Mouse (Mus musculus) MEL (cell line): Measurements from ENCODE around the gene Nrf1. TPM values are rescaled to one million over a fixed set of nuclear protein-coding genes. Genes with fewer than 3 reads are reported as not detected.

Experiments
- DNase-seq: peaks from one replicate; pipeline ENCODE4 v3.0.0; 2011; ENCODE audit warnings: low read depth, low spot score
- H3K27ac ChIP-seq: 2 replicates; pipeline ENCODE4 v1.5.1; 2012; ENCODE audit warnings: low read depth, mild to moderate bottlenecking, control low read depth, low read length, moderate library complexity; ENCODE audit not compliant: control insufficient read depth
- H3K27me3 ChIP-seq, 2 experiments: fragments of 150-350 bp in 1 of 2; sonication (generic) in 1 of 2; 2 replicates each; pipeline ENCODE4 v1.6.1; 2012; ENCODE audit warnings: low read length in 2 of 2, mild to moderate bottlenecking in 2 of 2, improper control_type of control experiment in 1 of 2, moderate library complexity in 1 of 2; ENCODE audit not compliant: insufficient read depth in 2 of 2, control insufficient read depth in 1 of 2
- H3K36me3 ChIP-seq, 2 experiments: 2 replicates each; pipeline ENCODE4 v1.6.1; 2012 to 2014; ENCODE audit warnings: low read length in 2 of 2, improper control_type of control experiment in 1 of 2, inconsistent platforms in 1 of 2, mild to moderate bottlenecking in 1 of 2; ENCODE audit not compliant: insufficient read depth in 2 of 2, control insufficient read depth in 1 of 2
- H3K4me1 ChIP-seq, 2 experiments: fragments of 150-350 bp in 1 of 2; sonication (generic) in 1 of 2; 2 replicates each; pipeline ENCODE4 v1.6.1; 2012; ENCODE audit warnings: low read length in 2 of 2, improper control_type of control experiment in 1 of 2, mild to moderate bottlenecking in 1 of 2; ENCODE audit not compliant: insufficient read depth in 2 of 2, control insufficient read depth in 1 of 2
- H3K4me3 ChIP-seq, 2 experiments: fragments of 150-350 bp in 1 of 2; sonication (generic) in 1 of 2; 2 replicates each; pipeline ENCODE4 v1.5.1; 2012; ENCODE audit warnings: low read depth in 2 of 2, low read length in 2 of 2, mild to moderate bottlenecking in 2 of 2, moderate library complexity in 2 of 2, control low read depth in 1 of 2, improper control_type of control experiment in 1 of 2; ENCODE audit not compliant: control insufficient read depth in 1 of 2, insufficient read depth in 1 of 2
- H3K79me2 ChIP-seq: 2 replicates; pipeline ENCODE4 v1.6.1; 2012; ENCODE audit warnings: mild to moderate bottlenecking, low read length, moderate library complexity; ENCODE audit not compliant: control insufficient read depth, poor library complexity, insufficient read depth
- H3K9ac ChIP-seq: 2 replicates; pipeline ENCODE4 v1.6.1; 2012; ENCODE audit warnings: low read depth, mild to moderate bottlenecking, control low read depth, low read length, moderate library complexity; ENCODE audit not compliant: control insufficient read depth, poor library complexity, severe bottlenecking
- H3K9me3 ChIP-seq: fragments of 150-350 bp; sonication (generic); replicated peaks from 2 replicates; pipeline ENCODE4 v1.6.1; 2012; ENCODE audit warnings: mild to moderate bottlenecking, low read length, improper control_type of control experiment, moderate library complexity; ENCODE audit not compliant: insufficient read depth
- BHLHE40 ChIP-seq: IDR thresholded peaks from 2 replicates; pipeline ENCODE4 v1.6.1; 2012; ENCODE audit warnings: low read depth, mild to moderate bottlenecking, inconsistent platforms, low read length, improper control_type of control experiment, borderline replicate concordance
- CHD1 ChIP-seq: IDR thresholded peaks from 2 replicates; pipeline ENCODE4 v1.6.1; 2012; ENCODE audit warnings: low read depth, mild to moderate bottlenecking, inconsistent platforms, low read length, improper control_type of control experiment
- CTCF ChIP-seq, 3 experiments: IDR thresholded peaks in 2 of 3; conservative IDR thresholded peaks in 1 of 3; 2 replicates each; pipeline ENCODE4 v1.5.1; 2011 to 2012; ENCODE audit warnings: low read length in 3 of 3, low read depth in 2 of 3, mild to moderate bottlenecking in 2 of 3, improper control_type of control experiment in 1 of 3, inconsistent platforms in 1 of 3, mixed read lengths in 1 of 3, moderate library complexity in 1 of 3; ENCODE audit not compliant: control insufficient read depth in 1 of 3, insufficient read depth in 1 of 3, poor library complexity in 1 of 3, severe bottlenecking in 1 of 3
- E2F4 ChIP-seq: IDR thresholded peaks from 2 replicates; pipeline ENCODE4 v1.6.1; 2011; ENCODE audit warnings: low read depth, low read length, improper control_type of control experiment, borderline replicate concordance
- EP300 ChIP-seq, 2 experiments: IDR thresholded peaks; 2 replicates each; pipeline ENCODE4 v1.6.1; 2011; ENCODE audit warnings: improper control_type of control experiment in 2 of 2, low read length in 2 of 2, low read depth in 1 of 2, mild to moderate bottlenecking in 1 of 2
- ETS1 ChIP-seq: IDR thresholded peaks from 2 replicates; pipeline ENCODE4 v1.6.1; 2012; ENCODE audit warnings: low read depth, mild to moderate bottlenecking, inconsistent platforms, low read length, improper control_type of control experiment, moderate library complexity
- HCFC1 ChIP-seq: IDR thresholded peaks from 2 replicates; pipeline ENCODE4 v1.6.1; 2012; ENCODE audit warnings: low read depth, mild to moderate bottlenecking, inconsistent platforms, low read length, improper control_type of control experiment, moderate library complexity
- MAFK ChIP-seq: IDR thresholded peaks from 2 replicates; pipeline ENCODE4 v1.6.1; 2011; ENCODE audit warnings: low read depth, mild to moderate bottlenecking, low read length, improper control_type of control experiment, borderline replicate concordance
- MAX ChIP-seq: IDR thresholded peaks from 2 replicates; pipeline ENCODE4 v1.6.1; 2011; ENCODE audit warnings: low read length, improper control_type of control experiment
- MAZ ChIP-seq: IDR thresholded peaks from 2 replicates; pipeline ENCODE4 v1.6.1; 2012; ENCODE audit warnings: low read depth, mild to moderate bottlenecking, inconsistent platforms, low read length, improper control_type of control experiment
- MEF2A ChIP-seq: IDR thresholded peaks from 2 replicates; pipeline ENCODE4 v1.6.1; 2014; ENCODE audit warnings: low read depth, mild to moderate bottlenecking, inconsistent platforms, low read length, improper control_type of control experiment; ENCODE audit not compliant: poor library complexity, insufficient replicate concordance, severe bottlenecking; ENCODE audit errors: extremely low read depth
- MXI1 ChIP-seq: IDR thresholded peaks from 2 replicates; pipeline ENCODE4 v1.6.1; 2011; ENCODE audit warnings: mild to moderate bottlenecking, low read depth, low read length, improper control_type of control experiment
- MYC ChIP-seq: IDR thresholded peaks from 2 replicates; pipeline ENCODE4 v1.6.1; 2011; ENCODE audit warnings: low read depth, mild to moderate bottlenecking, low read length, improper control_type of control experiment, moderate library complexity
- NELFE ChIP-seq: IDR thresholded peaks from 2 replicates; pipeline ENCODE4 v1.6.1; 2011; ENCODE audit warnings: low read depth, low read length, improper control_type of control experiment
- POLR2AphosphoS2 ChIP-seq: IDR thresholded peaks from 2 replicates; pipeline ENCODE4 v1.6.1; 2011; ENCODE audit warnings: low read length, improper control_type of control experiment
- POLR2AphosphoS5 ChIP-seq: IDR thresholded peaks from 2 replicates; pipeline ENCODE4 v1.6.1; 2012; ENCODE audit warnings: low read depth, borderline replicate concordance, mild to moderate bottlenecking, inconsistent platforms, low read length, moderate library complexity, mixed read lengths
- RAD21 ChIP-seq: IDR thresholded peaks from 2 replicates; pipeline ENCODE4 v1.6.1; 2011; ENCODE audit warnings: mild to moderate bottlenecking, low read depth, low read length, improper control_type of control experiment
- TAL1 ChIP-seq: IDR thresholded peaks from 2 replicates; pipeline ENCODE4 v1.6.1; 2012; ENCODE audit warnings: mild to moderate bottlenecking, inconsistent platforms, low read length, moderate library complexity, mixed read lengths
- UBTF ChIP-seq: IDR thresholded peaks from 2 replicates; pipeline ENCODE4 v1.6.1; 2012; ENCODE audit warnings: low read depth, mild to moderate bottlenecking, inconsistent platforms, low read length, improper control_type of control experiment, moderate library complexity, borderline replicate concordance; ENCODE audit not compliant: insufficient read depth
- USF1 ChIP-seq: IDR thresholded peaks from 2 replicates; pipeline ENCODE4 v1.6.1; 2014; ENCODE audit warnings: low read depth, mild to moderate bottlenecking, inconsistent platforms, low read length, improper control_type of control experiment, moderate library complexity
- USF2 ChIP-seq, 2 experiments: IDR thresholded peaks; 2 replicates each; pipeline ENCODE4 v1.6.1; 2011 to 2012; ENCODE audit warnings: improper control_type of control experiment in 2 of 2, low read length in 2 of 2, borderline replicate concordance in 1 of 2, inconsistent platforms in 1 of 2, low read depth in 1 of 2, mild to moderate bottlenecking in 1 of 2; ENCODE audit not compliant: insufficient read depth in 1 of 2
- ZKSCAN1 ChIP-seq: IDR thresholded peaks from 2 replicates; pipeline ENCODE4 v1.6.1; 2012; ENCODE audit warnings: low read depth, mild to moderate bottlenecking, inconsistent platforms, low read length, improper control_type of control experiment, moderate library complexity
- ZMIZ1 ChIP-seq: IDR thresholded peaks from 2 replicates; pipeline ENCODE4 v1.6.1; 2012; ENCODE audit warnings: low read depth, mild to moderate bottlenecking, inconsistent platforms, low read length, improper control_type of control experiment, moderate library complexity
- ZNF384 ChIP-seq: IDR thresholded peaks from 2 replicates; pipeline ENCODE4 v1.6.1; 2012; ENCODE audit warnings: low read depth, mild to moderate bottlenecking, inconsistent platforms, low read length, improper control_type of control experiment
- polyA plus RNA-seq, 2 experiments: library from polyadenylated mRNA; stranded (reverse) in 1 of 2; unstranded in 1 of 2; fragments of >175 nt in 1 of 2; fragments of >200 nt in 1 of 2; gene quantifications; 2 replicates each; pipeline versions ENCODE4 v1.2.1 to v1.2.4; 2012; ENCODE audit warnings: low replicate concordance in 2 of 2, low read depth in 1 of 2; ENCODE audit not compliant: insufficient read length in 2 of 2, insufficient read depth in 1 of 2, missing spikeins in 1 of 2
- total RNA-seq: library from RNA; depleted of rRNA; stranded (reverse); fragments of 300-350 nt; gene quantifications from 2 replicates; pipeline ENCODE4 v1.2.3, GENCODE M21; 2012

Nrf1 gene
- total and polyA plus RNA-seq, 3 experiments, result 56.5 to 93.7 (median 60.4) TPM

DNA sequence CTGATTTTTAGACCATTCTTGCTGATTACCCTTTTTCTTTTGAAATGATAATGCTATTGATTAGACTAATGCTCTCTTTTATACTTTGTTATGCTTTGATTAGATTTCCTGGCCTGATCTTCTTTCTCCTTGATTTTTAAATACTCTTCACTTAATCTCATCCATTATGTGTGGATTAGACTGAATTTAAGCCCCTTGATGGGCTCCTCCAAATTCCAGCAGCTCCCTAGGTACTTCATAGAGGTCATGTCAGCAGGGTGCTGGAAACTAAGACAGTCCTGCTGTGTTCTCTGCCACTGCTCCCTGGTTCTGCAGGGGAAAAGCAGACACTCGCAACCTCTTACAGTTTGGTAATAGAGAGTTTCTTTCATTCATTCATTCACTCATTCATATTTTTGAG lies 35.5 kb downstream of the Nrf1 start:
- Histone ChIP-seq H3K9me3 (no peaks in the 10 kb centered on the region), H3K27me3 (no peaks in the 10 kb centered on the region)
- no peak for DNase-seq
- TF ChIP-seq POLR2AphosphoS2 (no peak), MXI1 (no peak), RAD21 (no peak), CTCF (IDR thresholded peaks at IDR 0.05 in 2 of 3, conservative IDR thresholded peaks at IDR 0.05 in 1 of 3; ENCODE audit: control insufficient read depth in 1 of 3, insufficient read depth in 1 of 3, low read depth in 2 of 3, low read length in 3 of 3, poor library complexity in 1 of 3, severe bottlenecking in 1 of 3) (no peak)
- TF ChIP-seq, all 39 proteins: peak for 0
- Histone ChIP-seq H3K36me3 (peaks cover 0 to 9% of the 10 kb centered on the region in 2 experiments; a peak in 2 of 4 replicates), H3K79me2 (peaks cover 21% of the 10 kb centered on the region), H3K27ac (no peak overlapping the region), H3K4me1 (peaks cover 2 to 9% of the 10 kb centered on the region in 2 experiments; a peak in 2 of 4 replicates), H3K4me3 (no peak overlapping the region), H3K9ac (no peak overlapping the region)

DNA sequence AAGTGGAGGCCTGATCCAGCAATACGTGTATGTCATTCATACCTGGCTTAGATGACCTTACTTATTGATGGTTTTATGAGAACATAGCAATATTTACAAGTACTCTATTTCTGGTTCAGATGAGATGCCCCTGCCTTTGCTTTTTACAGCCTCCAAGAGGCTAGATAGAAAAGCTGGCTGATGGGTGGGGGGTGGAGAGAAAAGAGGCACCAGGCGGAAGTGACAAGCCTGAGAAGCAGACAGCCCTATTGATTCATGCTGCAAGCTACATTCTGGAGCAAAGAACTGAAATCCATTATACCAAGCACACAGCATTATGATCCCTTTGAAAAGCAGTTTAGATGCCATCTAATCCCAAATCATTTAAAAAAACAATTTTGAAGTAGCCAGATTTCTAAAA lies 37.6 kb downstream of the Nrf1 start:
- DNase-seq, result no peak
- H3K9ac ChIP-seq, result no peak overlapping the region
- no peaks in the 10 kb centered on the region for H3K9me3 ChIP-seq
- no peak overlapping the region for H3K27ac ChIP-seq
- peaks cover 0 to 9% of the 10 kb centered on the region in 2 experiments for H3K36me3 ChIP-seq
- H3K4me1 ChIP-seq, result peaks cover 3 to 9% of the 10 kb centered on the region in 2 experiments; a peak in 2 of 4 replicates
- no peak overlapping the region for H3K4me3 ChIP-seq
- no peaks in the 10 kb centered on the region for H3K27me3 ChIP-seq
- TF ChIP-seq CHD1 (no peak), MAFK (no peak), MYC (no peak), UBTF (no peak)
- H3K79me2 ChIP-seq, result peaks cover 15% of the 10 kb centered on the region

DNA sequence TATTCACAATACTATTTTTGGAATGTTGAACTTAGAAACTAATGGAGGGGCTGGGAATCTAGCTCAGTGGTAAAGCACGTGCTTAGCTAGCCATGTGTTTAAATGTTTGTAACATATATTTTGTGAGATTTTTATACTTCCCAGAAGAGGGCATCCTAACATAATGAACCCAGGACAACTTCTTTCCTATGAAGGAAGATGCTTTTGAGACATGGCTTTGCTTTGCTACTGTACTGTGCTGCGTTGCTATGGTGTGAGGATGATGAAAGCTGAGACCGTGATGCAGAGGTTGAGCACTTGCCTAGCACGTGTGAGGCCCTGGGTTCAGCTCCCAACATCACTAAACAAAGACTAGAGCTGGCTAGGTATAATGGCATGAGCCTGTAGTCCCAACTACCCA lies 43.4 kb downstream of the Nrf1 start:
- H3K79me2 ChIP-seq, result peaks cover 3% of the 10 kb centered on the region; the same call in 1 of the 2 replicates
- no peaks in the 10 kb centered on the region for H3K9me3 ChIP-seq
- DNase-seq, result no peak
- no peak overlapping the region for H3K4me3 ChIP-seq
- H3K36me3 ChIP-seq, result peaks cover 2 to 9% of the 10 kb centered on the region in 2 experiments
- TF ChIP-seq POLR2AphosphoS5, result no peak
- no peak for TF ChIP-seq BHLHE40
- no peak for TF ChIP-seq ZKSCAN1
- no peak for TF ChIP-seq USF2 (IDR thresholded peaks at IDR 0.05; ENCODE audit: borderline replicate concordance in 1 of 2, insufficient read depth in 1 of 2, low read depth in 1 of 2, low read length in 2 of 2)
- TF ChIP-seq MAFK, result no peak
- no peak for TF ChIP-seq ETS1
- TF ChIP-seq HCFC1, result no peak
- no peak for TF ChIP-seq NELFE
- TF ChIP-seq MAX, result no peak
- TF ChIP-seq MAZ, result no peak
- no peak for TF ChIP-seq ZNF384
- no peak for TF ChIP-seq MYC
- TF ChIP-seq MXI1, result no peak
- no peak for TF ChIP-seq E2F4
- TF ChIP-seq TAL1, result no peak
- no peak for TF ChIP-seq USF1
- no peak for TF ChIP-seq MEF2A
- no peak for TF ChIP-seq ZMIZ1
- TF ChIP-seq EP300 (IDR thresholded peaks at IDR 0.05; ENCODE audit: low read depth in 1 of 2, low read length in 2 of 2), result no peak
- peaks cover 3 to 7% of the 10 kb centered on the region in 2 experiments; a peak in 2 of 4 replicates for H3K4me1 ChIP-seq
- H3K27ac ChIP-seq, result no peak overlapping the region
- H3K9ac ChIP-seq, result no peak overlapping the region
- H3K27me3 ChIP-seq, result no peaks in the 10 kb centered on the region
